Mouse (Mus musculus) left cerebral cortex, adult 9 months (tissue): ENCODE data around the gene Slirp.

ENCODE experiments used
- DNase-seq, 2 experiments: peaks; one replicate each; pipeline ENCODE4 v3.0.0; 2022; ENCODE audit warnings: low spot score in 2 of 2

Slirp gene

GRCm38 (mm10) chr12:87443700-87444122 lies at the start of gene Slirp, which contains the start of gene Alkbh1:
TSS of gene Slirp (plus strand) at chr12:87443896.
TSS of gene Alkbh1 (minus strand) at chr12:87444017.
- DNase-seq = peak; percentile 79 to 92

- DNase-seq = no peak
Measured at GRCm38 (mm10) chr12:87394316-87394715, 49.4 kb upstream of the Slirp start.

- no peak for DNase-seq
Measured at GRCm38 (mm10) chr12:87397126-87397525, 46.6 kb upstream of the Slirp start.

- no peak for DNase-seq
Measured at GRCm38 (mm10) chr12:87397811-87398417, 45.8 kb upstream of the Slirp start.

- DNase-seq = no peak
Measured at GRCm38 (mm10) chr12:87399119-87399819, 44.4 kb upstream of the Slirp start.

GRCm38 (mm10) chr12:87401883-87402282 lies 41.8 kb upstream of the Slirp start:
- DNase-seq = no peak

GRCm38 (mm10) chr12:87405165-87405564 lies 38.5 kb upstream of the Slirp start:
- no peak for DNase-seq

- DNase-seq = no peak
Measured at GRCm38 (mm10) chr12:87405721-87406120, 38.0 kb upstream of the Slirp start.

GRCm38 (mm10) chr12:87407869-87408605 lies 35.7 kb upstream of the Slirp start:
- no peak for DNase-seq

GRCm38 (mm10) chr12:87409123-87409522 lies 34.6 kb upstream of the Slirp start:
- DNase-seq = no peak

- no peak for DNase-seq
Measured at GRCm38 (mm10) chr12:87410999-87411398, 32.7 kb upstream of the Slirp start.

GRCm38 (mm10) chr12:87413179-87413790 lies 30.4 kb upstream of the Slirp start:
- peak in 1 of 2 experiments; percentile 74 for DNase-seq

- DNase-seq = no peak
Measured at GRCm38 (mm10) chr12:87415358-87415757, 28.3 kb upstream of the Slirp start.

GRCm38 (mm10) chr12:87416690-87417089 lies 27.0 kb upstream of the Slirp start:
- DNase-seq = peak in 1 of 2 experiments; percentile 43

- peak in 1 of 2 experiments; percentile 14 for DNase-seq
Measured at GRCm38 (mm10) chr12:87418921-87419320, 24.8 kb upstream of the Slirp start.

GRCm38 (mm10) chr12:87419974-87420485 lies 23.7 kb upstream of the Slirp start:
- DNase-seq = no peak

- DNase-seq = no peak
Measured at GRCm38 (mm10) chr12:87421708-87422507, 21.8 kb upstream of the Slirp start.

GRCm38 (mm10) chr12:87423700-87424099 lies 20.0 kb upstream of the Slirp start:
- no peak for DNase-seq

GRCm38 (mm10) chr12:87424516-87424915 lies 19.2 kb upstream of the Slirp start:
- no peak for DNase-seq

- DNase-seq = no peak
Measured at GRCm38 (mm10) chr12:87426354-87427031, 17.2 kb upstream of the Slirp start.
